Comparison of ENCODE assay signal across 8 mouse cellular contexts in genomic region chr4:34226089-34226840, GRCm38 (mm10).
A peak's percentile ranks its signal among the peaks of the same experiment; 100 is the strongest.
DNase-seq lines count a peak whose midpoint lies in the region; ATAC-seq lines count a peak whose summit lies in the region.
"Had no signal": no experiment of that assay in that cellular context is flagged by ENCODE, and none has a peak within 500 bp of the region (broad histone marks: within the 10 kb centered on the region; RNA-seq: fewer than 3 reads in every experiment).

No protein-coding gene starts in this region.

- ATAC-seq in embryonic facial prominence, embryonic 15.5 days (ENCODE audit: insufficient number of reproducible peaks, low FRiP score, low TSS enrichment, low read depth), result no peak
- ATAC-seq in hindbrain, embryonic 16.5 days, result peak; percentile 43

- H3K4me3 ChIP-seq in embryonic facial prominence, embryonic 15.5 days (replicated peaks), result no peak overlapping the region
- no peak overlapping the region for H3K4me3 ChIP-seq in hindbrain, embryonic 16.5 days (ENCODE audit: low read length)

- WGBS in embryonic facial prominence, embryonic 15.5 days, result 41% methylated on average over 5 of the region's 5 CpGs
- 38% methylated on average over 5 of the region's 5 CpGs for WGBS in hindbrain, embryonic 16.5 days

- peaks cover 6% of the 10 kb centered on the region; the same call in 1 of the 2 replicates for H3K4me1 ChIP-seq in embryonic facial prominence, embryonic 15.5 days
- H3K4me1 ChIP-seq in hindbrain, embryonic 16.5 days (ENCODE audit: control insufficient read depth, insufficient read depth, low read depth, low read length), result peaks cover 4% of the 10 kb centered on the region; the same call in 1 of the 2 replicates

- peak; percentile 47 for DNase-seq in lung, postnatal 10 days
- DNase-seq in lung, postnatal 4 days, result no peak
- DNase-seq in right cerebral cortex, postnatal 10 days (ENCODE audit: low spot score in 2 of 2), result peak; percentile 82 to 85
- DNase-seq in ovary, adult 18-20 months (ENCODE audit: low spot score), result no peak
- no peak for DNase-seq in urinary bladder, postnatal 14 days (ENCODE audit: low spot score)

- H3K36me3 ChIP-seq in embryonic facial prominence, embryonic 15.5 days, result no peaks in the 10 kb centered on the region
- no peaks in the 10 kb centered on the region for H3K36me3 ChIP-seq in hindbrain, embryonic 16.5 days (ENCODE audit: control insufficient read depth, insufficient read depth, low read length)

- 0 out of 2 replicates have a peak overlapping the region, but pooled peaks have one; percentile 2 for H3K27ac ChIP-seq in embryonic facial prominence, embryonic 15.5 days (replicated peaks)
- no peak overlapping the region for H3K27ac ChIP-seq in hindbrain, embryonic 16.5 days (ENCODE audit: low read depth, low read length)
- H3K27ac ChIP-seq: macrophage had no signal

- no peaks in the 10 kb centered on the region for H3K9me3 ChIP-seq in embryonic facial prominence, embryonic 15.5 days (replicated peaks)
- H3K9me3 ChIP-seq in hindbrain, embryonic 16.5 days (ENCODE audit: control insufficient read depth, low read length), result no peaks in the 10 kb centered on the region

- H3K27me3 ChIP-seq in embryonic facial prominence, embryonic 15.5 days, result no peaks in the 10 kb centered on the region
- H3K27me3 ChIP-seq in hindbrain, embryonic 16.5 days (replicated peaks; ENCODE audit: control insufficient read depth, insufficient read depth, low read length), result no peaks in the 10 kb centered on the region

- H3K4me2 ChIP-seq in embryonic facial prominence, embryonic 15.5 days (replicated peaks), result no peak overlapping the region
- H3K4me2 ChIP-seq in hindbrain, embryonic 16.5 days (ENCODE audit: low read length), result no peak overlapping the region

- no peak overlapping the region for H3K9ac ChIP-seq in embryonic facial prominence, embryonic 15.5 days
- no peak overlapping the region for H3K9ac ChIP-seq in hindbrain, embryonic 16.5 days (ENCODE audit: low read depth, low read length)

Comparison
In these comparisons a context has a peak if more than half of its experiments do, and no peak if none do; other contexts are left out.
1. DNase-seq: peak in lung, postnatal 10 days (single experiment) and right cerebral cortex, postnatal 10 days (2 of 2); none in lung, postnatal 4 days (0 of 2), ovary, adult 18-20 months (single experiment) and urinary bladder, postnatal 14 days (single experiment).